Mouse (Mus musculus): Measurements from ENCODE around the gene Irf5.

DNA sequence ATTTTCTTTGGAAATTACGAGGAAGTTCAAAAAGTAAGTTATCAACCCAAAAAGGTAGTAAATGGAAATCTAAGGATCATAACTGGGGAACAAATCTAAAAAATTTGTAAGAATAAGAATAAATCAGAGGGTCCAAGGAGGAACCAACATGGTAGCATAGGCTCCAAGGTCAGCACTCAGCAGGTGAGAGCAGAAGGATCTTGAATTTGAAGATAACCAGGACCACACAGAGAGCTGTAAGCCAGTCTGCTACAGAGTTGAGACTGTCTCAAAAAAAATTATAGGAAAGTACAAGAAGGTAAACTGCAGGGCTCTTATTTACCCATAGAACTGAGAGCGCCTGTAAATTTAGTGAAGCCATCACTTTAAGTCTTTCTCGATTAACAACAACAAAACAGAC, 54.8 kb downstream of the Irf5 start:
- TF ChIP-seq CTCF (IDR thresholded peaks at IDR 0.05; ENCODE audit: low read depth), result no peak
- no peak for TF ChIP-seq EP300 (IDR thresholded peaks at IDR 0.05; ENCODE audit: low read depth)

Data from liver, embryonic 14.5 days (tissue).